Mouse (Mus musculus) right cerebral cortex, postnatal 25 days (tissue): ENCODE results near the gene Ppm1d.
A peak's percentile ranks its signal among the peaks of the same experiment; 100 is the strongest.

ENCODE experiments used
- DNase-seq: peaks from one replicate; pipeline ENCODE4 v3.0.0; 2022

Ppm1d gene

GRCm38 (mm10) chr11:85310713-85311574 lies at the start of gene Ppm1d:
TSS of gene Ppm1d (plus strand) at chr11:85311244.
- DNase-seq, result peak; percentile 94

- no peak for DNase-seq
Measured at GRCm38 (mm10) chr11:85264635-85265034, 46.4 kb upstream of the Ppm1d start.

- DNase-seq, result no peak
Measured at GRCm38 (mm10) chr11:85267393-85267792, 43.7 kb upstream of the Ppm1d start.

- DNase-seq, result no peak
Measured at GRCm38 (mm10) chr11:85270631-85271030, 40.4 kb upstream of the Ppm1d start.

- DNase-seq, result no peak
Measured at GRCm38 (mm10) chr11:85273299-85273698, 37.7 kb upstream of the Ppm1d start.

- no peak for DNase-seq
Measured at GRCm38 (mm10) chr11:85275151-85275550, 35.9 kb upstream of the Ppm1d start.

GRCm38 (mm10) chr11:85277609-85278008 lies 33.4 kb upstream of the Ppm1d start:
- no peak for DNase-seq

- DNase-seq, result no peak
Measured at GRCm38 (mm10) chr11:85278175-85278574, 32.9 kb upstream of the Ppm1d start.

GRCm38 (mm10) chr11:85281219-85281878 lies 29.7 kb upstream of the Ppm1d start:
- no peak for DNase-seq

GRCm38 (mm10) chr11:85297953-85298352 lies 13.1 kb upstream of the Ppm1d start:
- DNase-seq, result no peak

GRCm38 (mm10) chr11:85299880-85300279 lies 11.2 kb upstream of the Ppm1d start:
- DNase-seq, result no peak

GRCm38 (mm10) chr11:85301161-85301560 lies 9.9 kb upstream of the Ppm1d start:
- DNase-seq, result no peak

- no peak for DNase-seq
Measured at GRCm38 (mm10) chr11:85301836-85302235, 9.2 kb upstream of the Ppm1d start.

GRCm38 (mm10) chr11:85306577-85307260 lies 4.3 kb upstream of the Ppm1d start:
- no peak for DNase-seq

GRCm38 (mm10) chr11:85308799-85309198 lies 2.2 kb upstream of the Ppm1d start:
- DNase-seq, result no peak

- DNase-seq, result no peak
Measured at GRCm38 (mm10) chr11:85310407-85310712, 684 bp upstream of the Ppm1d start.

- peak; percentile 39 for DNase-seq
Measured at GRCm38 (mm10) chr11:85311645-85312490, 824 bp downstream of the Ppm1d start.

- peak; percentile 15 for DNase-seq
Measured at GRCm38 (mm10) chr11:85312818-85313217, 1.8 kb downstream of the Ppm1d start.

GRCm38 (mm10) chr11:85313361-85313760 lies 2.3 kb downstream of the Ppm1d start:
- DNase-seq, result no peak

GRCm38 (mm10) chr11:85323567-85324330 lies 12.7 kb downstream of the Ppm1d start:
- no peak for DNase-seq

- DNase-seq, result no peak
Measured at GRCm38 (mm10) chr11:85328717-85329116, 17.7 kb downstream of the Ppm1d start.
